Mouse (Mus musculus) G1E (cell line): ENCODE measurements around the gene 1190005I06Rik. TPM values are rescaled to one million over a fixed set of nuclear protein-coding genes. Genes with fewer than 3 reads are reported as not detected.

ENCODE experiments used
- ATAC-seq: 2 replicates; pipeline ENCODE4 v1.8.0; 2016; ENCODE audit warnings: mild to moderate bottlenecking; ENCODE audit not compliant: insufficient number of reproducible peaks, poor library complexity, low FRiP score, severe bottlenecking; ENCODE audit errors: extremely low read depth
- DNase-seq: peaks from one replicate; pipeline ENCODE4 v3.0.0; 2012; ENCODE audit warnings: low spot score
- H3K27me3 ChIP-seq: 2 replicates; pipeline ENCODE4 v1.6.1; 2012; ENCODE audit warnings: mild to moderate bottlenecking, low read length, inconsistent platforms; ENCODE audit not compliant: insufficient read depth
- H3K36me3 ChIP-seq: replicated peaks from 2 replicates; pipeline ENCODE3; 2012; ENCODE audit warnings: mild to moderate bottlenecking, inconsistent platforms
- H3K4me1 ChIP-seq: 2 replicates; pipeline ENCODE4 v1.6.1; 2012; ENCODE audit warnings: low read depth, low read length, inconsistent platforms, mixed read lengths; ENCODE audit not compliant: insufficient read depth
- H3K4me3 ChIP-seq: 2 replicates; pipeline ENCODE4 v1.5.1; 2012; ENCODE audit warnings: low read depth, mild to moderate bottlenecking, inconsistent platforms, low read length, moderate library complexity, mixed read lengths
- H3K9me3 ChIP-seq: replicated peaks from 2 replicates; pipeline ENCODE4 v1.6.1; 2012; ENCODE audit warnings: inconsistent platforms
- CTCF ChIP-seq: IDR thresholded peaks from 2 replicates; pipeline ENCODE4 v1.5.1; 2012; ENCODE audit warnings: low read depth, low read length, inconsistent platforms, mixed read lengths
- GATA1 ChIP-seq: IDR thresholded peaks from 2 replicates; pipeline ENCODE4 v1.6.1; 2012; ENCODE audit warnings: borderline replicate concordance, low read length, inconsistent platforms, mixed read lengths
- GATA2 ChIP-seq: IDR thresholded peaks from 2 replicates; pipeline ENCODE4 v1.6.1; 2012; ENCODE audit warnings: low read depth, low read length, inconsistent platforms, borderline replicate concordance
- POLR2AphosphoS5 ChIP-seq: IDR thresholded peaks from 2 replicates; pipeline ENCODE4 v1.6.1; 2012; ENCODE audit warnings: low read depth, low read length, inconsistent platforms; ENCODE audit not compliant: insufficient replicate concordance
- TAL1 ChIP-seq: conservative IDR thresholded peaks from 2 replicates; pipeline ENCODE4 v1.6.1; 2012; ENCODE audit warnings: low read depth, low read length, inconsistent platforms, mixed read lengths
- polyA plus RNA-seq: library from polyadenylated mRNA; stranded (reverse); fragments of >175 nt; gene quantifications from 2 replicates; pipeline ENCODE4 v1.2.3, GENCODE M21; 2012
- total RNA-seq, 2 experiments: library from RNA; stranded (forward) in 1 of 2; stranded (reverse) in 1 of 2; fragments of 200-1000 nt in 1 of 2; fragments of >200 nt in 1 of 2; fragmentation: Nextera tagmentation in 1 of 2; gene quantifications; 2 replicates each; pipeline ENCODE4 v1.2.3; 2014 to 2017

1190005I06Rik gene
- total and polyA plus RNA-seq, 3 experiments = 0.10 to 0.71 TPM; not detected in 1

- H3K4me1 ChIP-seq = peaks cover 18% of the 10 kb centered on the region
- TF ChIP-seq GATA2 = no peak
- TF ChIP-seq CTCF = no peak
- TF ChIP-seq POLR2AphosphoS5 = no peak
- TF ChIP-seq TAL1 = no peak
- no peak for TF ChIP-seq GATA1
- DNase-seq (no peak), ATAC-seq (no peak)
- no peak overlapping the region for H3K4me3 ChIP-seq
- no peaks in the 10 kb centered on the region for H3K9me3 ChIP-seq
- peaks cover 94% of the 10 kb centered on the region for H3K36me3 ChIP-seq
- no peaks in the 10 kb centered on the region for H3K27me3 ChIP-seq
Measured at GRCm38 (mm10) chr8:120581811-120582210, 65.6 kb downstream of the 1190005I06Rik start.

- Histone ChIP-seq H3K4me3 (no peak overlapping the region), H3K4me1 (peaks cover 14% of the 10 kb centered on the region), H3K36me3 (peaks cover 94% of the 10 kb centered on the region), H3K27me3 (no peaks in the 10 kb centered on the region), H3K9me3 (no peaks in the 10 kb centered on the region)
- TF ChIP-seq CTCF (no peak), GATA1 (no peak), TAL1 (no peak)
- no peak for DNase-seq
- no peak for ATAC-seq
Measured at GRCm38 (mm10) chr8:120581329-120581728, 66.1 kb downstream of the 1190005I06Rik start.

- Histone ChIP-seq H3K36me3 (peaks cover 94% of the 10 kb centered on the region), H3K4me3 (no peak overlapping the region), H3K27me3 (no peaks in the 10 kb centered on the region), H3K9me3 (no peaks in the 10 kb centered on the region), H3K4me1 (peaks cover 11% of the 10 kb centered on the region; the same call in 1 of the 2 replicates)
- DNase-seq (no peak), ATAC-seq (no peak)
- TF ChIP-seq CTCF = no peak
- TF ChIP-seq POLR2AphosphoS5 = no peak
- TF ChIP-seq GATA1 = no peak
- no peak for TF ChIP-seq GATA2
- TF ChIP-seq TAL1 = no peak
Measured at GRCm38 (mm10) chr8:120580336-120581000, 67.0 kb downstream of the 1190005I06Rik start.

- TF ChIP-seq GATA2 (no peak), CTCF (no peak), TAL1 (no peak), GATA1 (no peak)
- peaks cover 11% of the 10 kb centered on the region; the same call in 1 of the 2 replicates for H3K4me1 ChIP-seq
- H3K36me3 ChIP-seq = peaks cover 99% of the 10 kb centered on the region
- DNase-seq (no peak), ATAC-seq (no peak)
- no peak overlapping the region for H3K4me3 ChIP-seq
- no peaks in the 10 kb centered on the region for H3K9me3 ChIP-seq
- H3K27me3 ChIP-seq = no peaks in the 10 kb centered on the region
Measured at GRCm38 (mm10) chr8:120577821-120578220, 69.6 kb downstream of the 1190005I06Rik start.

- H3K4me3 ChIP-seq = no peak overlapping the region
- H3K27me3 ChIP-seq = no peaks in the 10 kb centered on the region
- no peak for ATAC-seq
- peaks cover 99% of the 10 kb centered on the region for H3K36me3 ChIP-seq
- no peaks in the 10 kb centered on the region for H3K9me3 ChIP-seq
- no peak for DNase-seq
- TF ChIP-seq CTCF (no peak), POLR2AphosphoS5 (no peak), GATA1 (no peak), TAL1 (no peak), GATA2 (no peak)
- peaks cover 9% of the 10 kb centered on the region; the same call in 1 of the 2 replicates for H3K4me1 ChIP-seq
Measured at GRCm38 (mm10) chr8:120575801-120576200, 71.6 kb downstream of the 1190005I06Rik start.

GRCm38 (mm10) chr8:120574941-120575340 lies 72.5 kb downstream of the 1190005I06Rik start:
- H3K9me3 ChIP-seq = no peaks in the 10 kb centered on the region
- DNase-seq = no peak
- peaks cover 5% of the 10 kb centered on the region; the same call in 1 of the 2 replicates for H3K4me1 ChIP-seq
- no peak for TF ChIP-seq POLR2AphosphoS5
- TF ChIP-seq GATA1 = no peak
- TF ChIP-seq CTCF = no peak
- no peak for TF ChIP-seq GATA2
- no peak for TF ChIP-seq TAL1
- peaks cover 99% of the 10 kb centered on the region for H3K36me3 ChIP-seq
- no peaks in the 10 kb centered on the region for H3K27me3 ChIP-seq
- ATAC-seq = no peak
- no peak overlapping the region for H3K4me3 ChIP-seq

DNA sequence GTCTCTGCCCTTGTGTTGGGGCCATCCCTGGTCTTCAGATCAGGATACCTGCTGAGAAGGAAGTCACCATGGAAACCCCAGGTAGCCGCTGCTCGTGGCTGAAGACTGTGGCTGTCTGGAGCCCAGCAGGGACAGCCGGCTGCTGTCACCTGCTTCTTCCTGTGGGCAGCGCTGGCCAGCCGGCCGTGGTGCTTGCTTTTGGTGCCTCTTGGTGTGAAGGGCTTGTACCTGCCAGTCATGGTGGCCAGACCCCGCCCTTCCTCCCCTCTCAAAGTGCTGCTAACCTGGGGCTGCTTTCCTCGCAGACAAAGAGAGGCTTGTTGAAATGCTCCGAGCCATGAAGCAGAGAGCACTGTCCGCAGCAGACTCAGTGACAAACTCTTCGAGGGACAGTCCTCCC lies 73.6 kb downstream of the 1190005I06Rik start:
- H3K9me3 ChIP-seq = peaks cover 3% of the 10 kb centered on the region
- H3K27me3 ChIP-seq = no peaks in the 10 kb centered on the region
- DNase-seq = no peak
- H3K36me3 ChIP-seq = peaks cover 100% of the 10 kb centered on the region
- H3K4me1 ChIP-seq = peaks cover 7% of the 10 kb centered on the region; the same call in 1 of the 2 replicates
- ATAC-seq = no peak
- TF ChIP-seq GATA2 (no peak), CTCF (no peak), POLR2AphosphoS5 (no peak), TAL1 (no peak), GATA1 (no peak)
- no peak overlapping the region for H3K4me3 ChIP-seq
